Mouse (Mus musculus) ES-E14 (cell line): ENCODE measurements around the gene Slc2a12.

Experiments
- CHD2 ChIP-seq: IDR thresholded peaks from 2 replicates; pipeline ENCODE4 v1.6.1; 2014; ENCODE audit warnings: mild to moderate bottlenecking, low read depth, low read length, inconsistent platforms
- ZC3H11A ChIP-seq: IDR thresholded peaks from 2 replicates; pipeline ENCODE4 v1.6.1; 2012; ENCODE audit warnings: low read depth, mild to moderate bottlenecking, inconsistent platforms, low read length, borderline replicate concordance

DNA sequence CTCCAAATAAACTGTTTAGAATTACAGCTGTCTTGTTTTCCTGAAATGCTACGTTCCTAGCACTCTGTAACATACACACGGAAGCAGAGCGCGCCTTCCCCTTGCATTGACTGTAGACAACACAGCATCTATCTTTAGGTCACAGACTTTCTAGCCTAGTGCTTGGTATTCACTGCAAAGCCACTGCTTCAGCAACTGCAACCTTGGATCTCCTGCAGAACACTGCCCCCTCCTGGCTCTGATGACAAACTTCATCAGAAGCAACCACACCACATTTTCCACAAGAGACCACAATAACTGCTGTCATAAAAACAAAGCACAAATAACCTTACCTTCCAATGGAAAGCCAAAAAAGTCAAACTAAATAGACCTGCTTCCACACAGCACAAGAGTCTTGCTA, 69.7 kb downstream of the Slc2a12 start:
- TF ChIP-seq CHD2 (no peak), ZC3H11A (peak; percentile 96)
